Mouse (Mus musculus) heart, embryonic 16.5 days (tissue): ENCODE measurements around the gene Naxd. TPM values are rescaled to one million over a fixed set of nuclear protein-coding genes. Genes with fewer than 3 reads are reported as not detected.
"Not testable (repeated sequence)": the region's sequence is repeated elsewhere in the genome, so short reads cannot be mapped to it uniquely, and the experiment has no call there.

Experiments
- ATAC-seq: fragments of 200-750 bp; cut with Nextera tagmentation; replicated peaks from 2 replicates; pipeline ENCODE4 v1.8.0; 2017; ENCODE audit warnings: moderate number of reproducible peaks; ENCODE audit not compliant: insufficient read depth, low FRiP score; ENCODE audit errors: extremely low read depth
- H3K27ac ChIP-seq: fragments of 300-500 bp; sonication (generic); 2 replicates; pipeline ENCODE4 v1.5.1; 2014; ENCODE audit warnings: mild to moderate bottlenecking, low read length, control low read depth, moderate library complexity
- H3K27me3 ChIP-seq: fragments of 300-500 bp; sonication (generic); 2 replicates; pipeline ENCODE4 v1.6.1; 2014; ENCODE audit warnings: low read length, mixed read lengths; ENCODE audit not compliant: control insufficient read depth, insufficient read depth
- H3K36me3 ChIP-seq: fragments of 300-500 bp; sonication (generic); 2 replicates; pipeline ENCODE4 v1.6.1; 2014; ENCODE audit not compliant: control insufficient read depth, insufficient read depth
- H3K4me1 ChIP-seq: fragments of 300-500 bp; sonication (generic); 2 replicates; pipeline ENCODE4 v1.6.1; 2014; ENCODE audit warnings: low read length, mixed read lengths; ENCODE audit not compliant: control insufficient read depth, insufficient read depth
- H3K4me2 ChIP-seq: fragments of 300-500 bp; sonication (generic); 2 replicates; pipeline ENCODE4 v1.6.1; 2014; ENCODE audit warnings: low read depth, mild to moderate bottlenecking, control low read depth, low read length
- H3K4me3 ChIP-seq: fragments of 300-500 bp; sonication (generic); 2 replicates; pipeline ENCODE4 v1.5.1; 2014; ENCODE audit warnings: mild to moderate bottlenecking, control low read depth, low read length
- H3K9ac ChIP-seq: fragments of 300-500 bp; sonication (generic); 2 replicates; pipeline ENCODE4 v1.6.1; 2014; ENCODE audit warnings: low read length, control low read depth
- H3K9me3 ChIP-seq: fragments of 300-500 bp; sonication (generic); replicated peaks from 2 replicates; pipeline ENCODE4 v1.6.1; 2016; ENCODE audit warnings: low read length; ENCODE audit not compliant: control insufficient read depth
- WGBS: fragments of 180-500 bp; shearing (Covaris S2); extraction: QIAGEN DNeasy Blood & Tissue Kit; methylation state at CpG from one replicate; pipeline ENCODE4 v1.1.7; 2014; 5-methylcytosine and 5-hydroxymethylcytosine counted together
- polyA plus RNA-seq: library from polyadenylated mRNA; unstranded; fragments of >200 nt; fragmentation: Nextera tagmentation; extraction: Ambion mirVana; gene quantifications from 2 replicates; pipeline ENCODE4 v1.2.1, GENCODE M21; 2015

Naxd gene
- polyA plus RNA-seq, 1 experiment from 2014 or later, result 90.8 TPM

DNA sequence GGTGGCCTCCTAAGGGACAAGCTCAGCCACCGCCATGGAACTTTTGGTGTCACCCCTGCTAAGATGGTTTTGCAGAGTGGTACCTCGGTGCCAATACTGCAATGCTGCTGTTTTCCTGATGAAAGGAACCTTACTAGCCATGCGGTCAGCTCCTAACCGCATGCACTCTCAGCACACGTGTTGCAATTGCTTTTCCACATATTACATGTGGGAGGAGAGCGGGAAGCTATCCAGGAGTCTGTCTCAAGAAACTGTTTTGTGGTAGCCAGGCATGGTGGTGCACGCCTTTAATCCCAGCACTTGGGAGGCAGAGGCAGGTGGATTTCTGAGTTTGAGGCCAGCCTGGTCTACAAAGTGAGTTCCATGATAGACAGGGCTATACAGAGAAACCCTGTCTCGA is 42.9 kb downstream of the Naxd start:
- Histone ChIP-seq H3K9me3 (no peaks in the 10 kb centered on the region), H3K27me3 (no peaks in the 10 kb centered on the region), H3K36me3 (peaks cover 31% of the 10 kb centered on the region), H3K4me2 (no peak overlapping the region), H3K27ac (no peak overlapping the region), H3K4me1 (0 out of 2 replicates have a peak, but pooled peaks cover 2% of the 10 kb centered on the region), H3K9ac (no peak overlapping the region), H3K4me3 (no peak overlapping the region)
- WGBS, result 94% methylated on average over 8 of the region's 8 CpGs
- no peak for ATAC-seq

DNA sequence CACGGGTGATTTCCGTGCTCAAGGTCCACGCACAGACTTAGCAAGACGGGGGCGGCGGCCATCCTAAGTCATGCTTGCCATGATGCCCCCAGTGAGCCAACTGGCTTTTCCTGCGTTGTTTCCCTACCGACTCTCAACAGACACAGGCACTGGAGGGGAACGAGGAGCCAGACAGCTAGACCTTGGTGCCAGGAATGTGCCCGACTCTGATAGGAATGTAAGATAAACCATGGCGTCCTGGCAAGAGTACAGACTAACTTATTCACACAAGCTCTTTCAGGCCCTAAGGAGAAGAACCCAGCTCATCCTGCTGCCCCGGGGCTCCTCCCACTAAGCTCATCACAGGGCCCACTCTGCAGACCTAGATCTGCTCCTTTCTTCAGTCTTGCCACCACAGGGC is 44.7 kb downstream of the Naxd start:
- no peak; the same call in 1 of the 2 replicates for ATAC-seq
- H3K36me3 ChIP-seq, result peaks cover 28% of the 10 kb centered on the region
- H3K27ac ChIP-seq, result no peak overlapping the region
- WGBS, result 75% methylated on average over 12 of the region's 12 CpGs
- no peak overlapping the region for H3K4me2 ChIP-seq
- H3K4me1 ChIP-seq, result 0 out of 2 replicates have a peak, but pooled peaks cover 2% of the 10 kb centered on the region
- H3K27me3 ChIP-seq, result no peaks in the 10 kb centered on the region
- H3K9me3 ChIP-seq, result no peaks in the 10 kb centered on the region
- H3K4me3 ChIP-seq, result no peak overlapping the region
- no peak overlapping the region for H3K9ac ChIP-seq

DNA sequence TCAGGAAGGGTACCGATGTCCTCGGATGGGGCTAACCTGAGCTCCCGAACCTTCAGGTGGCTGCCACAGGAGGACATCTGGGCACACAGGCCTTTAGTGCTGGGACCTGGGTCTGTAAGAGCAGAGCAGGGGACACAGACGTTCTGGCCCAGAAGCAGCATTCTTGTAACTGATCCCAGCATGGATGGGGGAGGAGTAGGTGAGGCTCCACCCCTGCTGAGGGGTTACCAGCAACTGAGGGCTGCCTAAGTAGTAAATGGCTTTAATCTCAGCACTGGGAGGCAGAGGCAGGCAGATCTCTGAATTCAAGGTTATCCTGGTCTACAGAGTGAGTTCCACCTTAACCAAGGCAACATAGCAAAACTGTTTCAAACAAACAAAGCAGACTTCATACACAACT is 45.6 kb downstream of the Naxd start:
- Histone ChIP-seq H3K27me3 (no peaks in the 10 kb centered on the region), H3K4me2 (no peak overlapping the region), H3K9me3 (no peaks in the 10 kb centered on the region), H3K4me1 (0 out of 2 replicates have a peak, but pooled peaks cover 2% of the 10 kb centered on the region), H3K27ac (no peak overlapping the region), H3K36me3 (peaks cover 25% of the 10 kb centered on the region), H3K4me3 (no peak overlapping the region), H3K9ac (no peak overlapping the region)
- 80% methylated on average over 4 of the region's 4 CpGs for WGBS
- no peak for ATAC-seq

DNA sequence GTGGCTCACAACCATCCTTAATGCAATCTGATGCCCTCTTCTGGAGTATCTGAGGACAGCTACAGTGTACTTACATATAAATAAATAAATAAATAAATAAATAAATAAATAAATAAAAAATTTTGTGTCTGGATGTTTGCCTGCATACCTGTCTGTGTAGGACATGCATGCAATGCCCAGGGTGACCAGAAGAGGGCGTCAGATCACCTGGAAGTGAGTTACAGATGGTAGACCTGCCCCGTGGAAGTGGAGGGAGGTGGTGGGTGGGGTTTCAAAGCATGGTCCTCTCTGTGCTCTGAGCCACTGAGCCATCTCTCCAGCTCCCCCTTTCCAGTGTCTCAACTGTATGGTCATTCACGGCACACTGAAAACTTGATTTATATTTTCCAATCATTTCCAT is 47.1 kb downstream of the Naxd start:
- Histone ChIP-seq H3K4me1 (peaks cover 2% of the 10 kb centered on the region; the same call in 1 of the 2 replicates), H3K9me3 (no peaks in the 10 kb centered on the region), H3K4me3 (no peak overlapping the region), H3K9ac (no peak overlapping the region), H3K27ac (no peak overlapping the region), H3K27me3 (no peaks in the 10 kb centered on the region), H3K36me3 (peaks cover 22% of the 10 kb centered on the region), H3K4me2 (no peak overlapping the region)
- no peak for ATAC-seq
- 50% methylated on average over 3 of the region's 3 CpGs for whole genome bisulfite sequencing

DNA sequence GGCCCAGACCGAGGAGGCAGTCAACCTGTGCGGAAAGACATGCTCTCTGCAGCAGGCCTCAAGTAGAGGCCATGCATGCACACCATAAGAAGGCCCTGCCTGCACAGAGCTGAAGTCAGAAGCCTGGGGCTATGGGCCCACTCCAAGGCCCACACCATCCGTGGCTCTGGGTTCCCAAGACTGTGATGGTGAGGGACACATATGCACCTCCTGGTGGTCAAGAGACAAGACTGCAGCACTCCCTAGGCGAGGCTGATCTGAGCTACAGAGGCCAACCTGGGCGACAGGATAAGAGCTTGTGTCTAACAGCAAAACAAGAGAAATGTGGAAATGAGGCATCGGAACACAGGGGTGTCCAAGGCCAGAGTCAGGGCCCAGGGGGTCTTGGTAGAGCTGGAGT is 49.8 kb downstream of the Naxd start:
- H3K9me3 ChIP-seq, result no peaks in the 10 kb centered on the region
- peaks cover 9% of the 10 kb centered on the region; the same call in 1 of the 2 replicates for H3K36me3 ChIP-seq
- H3K27ac ChIP-seq, result no peak overlapping the region
- no peak overlapping the region for H3K4me3 ChIP-seq
- ATAC-seq, result no peak
- 70% methylated on average over 6 of the region's 6 CpGs for WGBS
- no peaks in the 10 kb centered on the region for H3K27me3 ChIP-seq
- no peak overlapping the region for H3K4me2 ChIP-seq
- no peak overlapping the region for H3K9ac ChIP-seq
- peaks cover 8% of the 10 kb centered on the region; the same call in 1 of the 2 replicates for H3K4me1 ChIP-seq

DNA sequence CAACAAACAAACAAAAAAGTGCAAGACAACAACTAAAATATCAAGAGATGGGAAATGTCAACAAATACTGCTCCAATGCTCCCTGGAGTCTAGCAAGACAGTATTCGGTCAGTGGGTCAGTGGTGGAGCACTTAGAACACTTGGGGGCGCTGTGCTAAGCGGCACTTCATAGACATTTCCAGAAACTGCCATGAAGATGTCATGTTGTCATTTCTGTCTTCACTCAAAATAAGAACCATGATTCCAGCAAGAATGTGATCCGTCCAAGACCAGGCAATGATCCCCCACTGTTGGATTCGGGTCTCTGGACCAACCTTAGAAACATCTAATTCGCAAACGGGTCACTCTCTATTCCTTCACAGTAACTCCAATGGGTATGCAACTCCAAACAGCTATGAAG is 52.4 kb downstream of the Naxd start:
- no peaks in the 10 kb centered on the region for H3K9me3 ChIP-seq
- 16% methylated on average over 7 of the region's 7 CpGs for WGBS
- H3K27me3 ChIP-seq, result no peaks in the 10 kb centered on the region
- H3K27ac ChIP-seq, result peak overlapping the region; percentile 92
- no peak for ATAC-seq
- peak overlapping the region; percentile 85 for H3K4me3 ChIP-seq
- peak overlapping the region; percentile 78 for H3K4me2 ChIP-seq
- peaks cover 13% of the 10 kb centered on the region for H3K4me1 ChIP-seq
- no peak overlapping the region; the same call in 1 of the 2 replicates for H3K9ac ChIP-seq
- H3K36me3 ChIP-seq, result no peaks in the 10 kb centered on the region

DNA sequence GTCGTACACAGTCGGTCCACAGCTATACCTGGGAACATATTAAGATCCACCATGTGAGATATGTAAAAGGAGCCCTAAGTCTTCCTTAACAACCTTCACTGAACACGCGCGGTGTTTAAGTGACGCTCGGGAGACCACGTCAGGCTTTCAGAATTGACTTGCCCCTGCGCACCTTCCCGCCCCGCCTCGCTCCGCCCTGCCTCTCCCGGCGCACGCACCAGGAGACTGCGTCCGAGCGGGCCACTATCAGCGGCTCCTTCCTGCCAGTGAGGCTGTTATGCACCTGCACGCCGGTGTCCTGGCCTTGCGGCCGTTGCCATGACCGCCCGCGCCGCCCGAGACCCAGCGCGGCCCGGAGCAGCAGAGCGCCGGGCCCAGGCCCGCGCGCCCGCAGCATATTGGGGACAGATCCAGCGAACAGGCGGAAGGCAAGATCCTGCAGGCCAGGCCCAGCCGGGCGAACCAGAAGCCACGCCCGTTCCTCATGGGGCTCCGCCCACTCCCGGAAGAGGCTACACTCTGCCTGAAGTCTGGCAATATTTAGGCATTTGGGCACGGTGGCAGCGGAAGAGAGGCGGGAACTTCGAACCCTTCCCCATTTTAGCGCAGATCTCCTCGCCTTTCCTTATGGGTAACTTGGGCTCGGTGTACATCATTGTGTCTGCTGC is 53.1 kb downstream of the Naxd start, which contains the start of gene Cars2:
TSS of gene Cars2 (minus strand) at position 503 of the 668 bp plus-strand sequence.
- ATAC-seq, result peak; percentile 68
- Histone ChIP-seq H3K4me2 (peak within 1 kb of the TSS; percentile 78), H3K27me3 (no peaks in the 10 kb centered on the region), H3K9ac (peak within 1 kb of the TSS; percentile 93), H3K36me3 (no peaks in the 10 kb centered on the region), H3K27ac (peak within 1 kb of the TSS; percentile 92), H3K4me3 (peak within 1 kb of the TSS; percentile 85), H3K4me1 (peaks cover 13% of the 10 kb centered on the region), H3K9me3 (no peaks in the 10 kb centered on the region)
- under 1% methylated on average over 53 of the region's 53 CpGs for WGBS

DNA sequence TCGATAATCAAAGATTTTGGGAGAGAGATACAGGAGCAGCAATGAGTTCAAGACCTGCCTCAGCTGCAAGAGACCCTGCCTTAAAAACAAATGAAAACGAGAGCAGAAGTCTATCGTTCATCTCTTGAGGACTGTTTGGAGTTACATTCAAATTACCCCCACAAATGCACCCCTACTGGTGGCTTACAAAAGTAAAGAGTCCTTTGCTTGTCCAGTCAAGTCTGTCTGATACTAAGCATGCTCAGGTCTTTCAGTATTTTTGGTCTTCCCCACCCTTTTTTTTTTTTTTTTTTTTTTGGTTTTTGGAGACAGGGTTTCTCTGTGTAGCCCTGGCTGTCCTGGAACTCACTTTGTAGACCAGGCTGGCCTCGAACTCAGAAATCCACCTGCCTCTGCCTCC is 54.2 kb downstream of the Naxd start:
- not testable (repeated sequence) for H3K4me3 ChIP-seq, H3K27me3 ChIP-seq, H3K9ac ChIP-seq, H3K4me2 ChIP-seq, H3K27ac ChIP-seq, ATAC-seq, H3K36me3 ChIP-seq, H3K9me3 ChIP-seq
- H3K4me1 ChIP-seq, result peaks cover 13% of the 10 kb centered on the region
- 74% methylated on average over 3 of the region's 4 CpGs for WGBS

DNA sequence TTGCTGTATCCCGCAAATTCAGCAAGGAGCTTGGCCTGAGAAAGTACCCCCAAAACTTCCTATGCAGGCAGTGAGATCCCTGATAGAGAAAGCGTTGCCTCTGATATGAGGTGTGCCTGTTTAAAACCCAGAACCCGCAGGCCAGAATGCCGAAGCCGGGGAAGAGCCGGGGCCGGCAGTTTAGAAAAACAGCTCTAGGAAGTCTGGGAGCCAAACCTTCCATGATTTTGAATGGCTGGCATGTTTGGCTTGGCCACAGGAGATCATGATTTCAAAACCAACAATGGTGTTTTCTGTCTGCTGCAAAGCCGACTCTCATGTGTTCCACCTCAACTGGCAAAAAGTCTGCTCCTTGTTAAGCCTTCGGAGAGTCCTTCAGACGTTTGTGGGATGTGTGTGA is 55.1 kb downstream of the Naxd start:
- no peaks in the 10 kb centered on the region for H3K27me3 ChIP-seq
- no peaks in the 10 kb centered on the region for H3K9me3 ChIP-seq
- no peaks in the 10 kb centered on the region for H3K36me3 ChIP-seq
- H3K4me1 ChIP-seq, result peaks cover 13% of the 10 kb centered on the region
- ATAC-seq, result no peak
- WGBS, result 70% methylated on average over 10 of the region's 10 CpGs
- H3K4me2 ChIP-seq, result no peak overlapping the region
- H3K9ac ChIP-seq, result no peak overlapping the region
- H3K4me3 ChIP-seq, result no peak overlapping the region
- H3K27ac ChIP-seq, result no peak overlapping the region
